Mouse (Mus musculus): Measurements from ENCODE around the gene Spag5. TPM values are rescaled to one million over a fixed set of nuclear protein-coding genes. Genes with fewer than 3 reads are reported as not detected.
A peak's percentile ranks its signal among the peaks of the same experiment; 100 is the strongest.

Spag5 gene
- polyA plus RNA-seq, 1 experiment, result 1.6 TPM

DNA sequence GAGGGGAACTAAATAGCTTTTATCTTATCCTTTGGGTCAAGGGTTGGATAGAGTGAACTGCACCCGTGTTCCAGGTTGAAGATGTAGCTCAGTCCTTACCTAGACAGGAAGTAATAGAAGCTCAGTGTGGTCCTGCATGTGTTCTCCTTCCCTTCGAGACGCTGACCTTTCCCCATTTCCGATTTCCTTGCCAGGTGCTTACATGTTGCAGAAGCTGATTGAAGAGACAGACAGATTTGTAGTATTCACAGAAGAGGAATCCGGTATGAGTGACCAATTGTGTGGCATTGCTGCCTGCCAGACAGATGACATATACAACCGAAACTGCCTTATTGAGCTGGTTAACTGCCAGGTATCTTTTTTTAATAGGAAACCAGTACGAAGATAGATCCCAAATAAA, 22.5 kb upstream of the Spag5 start:
- WGBS, result 75% methylated on average over 7 of the region's 7 CpGs
- no peaks in the 10 kb centered on the region for H3K4me1 ChIP-seq (ENCODE audit: control insufficient read depth, insufficient read depth, low read length)
- TF ChIP-seq CTCF (IDR thresholded peaks at IDR 0.05; ENCODE audit: insufficient read depth, low read length), result no peak
- TF ChIP-seq POLR2A (IDR thresholded peaks at IDR 0.05; ENCODE audit: borderline replicate concordance, extremely low read depth, low read depth, low read length), result no peak

DNA sequence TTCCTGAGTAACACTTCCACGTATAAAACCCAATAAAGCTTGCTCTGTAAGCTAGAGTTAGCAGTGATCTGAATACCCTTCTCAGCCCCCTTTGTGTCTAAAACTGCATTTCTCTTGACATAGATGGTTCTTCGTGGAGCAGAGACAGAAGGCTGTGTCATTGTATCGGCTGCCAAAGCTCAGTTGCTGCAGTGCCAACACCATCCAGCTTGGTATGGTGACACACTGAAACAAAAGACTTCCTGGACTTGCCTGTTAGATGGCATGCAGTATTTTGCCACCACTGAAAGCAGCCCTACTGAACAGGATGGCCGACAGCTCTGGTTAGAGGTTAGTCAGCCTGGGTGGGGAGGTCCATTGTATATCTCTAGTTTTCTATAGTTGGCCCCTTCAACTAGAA, 21.7 kb upstream of the Spag5 start:
- no peaks in the 10 kb centered on the region for H3K4me1 ChIP-seq (ENCODE audit: control insufficient read depth, insufficient read depth, low read length)
- DNase-seq, result no peak
- TF ChIP-seq POLR2A (IDR thresholded peaks at IDR 0.05; ENCODE audit: borderline replicate concordance, extremely low read depth, low read depth, low read length) (no peak), CTCF (IDR thresholded peaks at IDR 0.05; ENCODE audit: insufficient read depth, low read length) (no peak)
- 88% methylated on average over 4 of the region's 4 CpGs for WGBS
- no peak overlapping the region for H3K4me3 ChIP-seq (replicated peaks; ENCODE audit: extremely low read depth, low read depth, low read length)

More for the DNA sequence above, 22.5 kb upstream of the Spag5 start:
- no peak for DNase-seq
- no peak overlapping the region for H3K4me3 ChIP-seq (replicated peaks; ENCODE audit: extremely low read depth, low read depth, low read length)

DNA sequence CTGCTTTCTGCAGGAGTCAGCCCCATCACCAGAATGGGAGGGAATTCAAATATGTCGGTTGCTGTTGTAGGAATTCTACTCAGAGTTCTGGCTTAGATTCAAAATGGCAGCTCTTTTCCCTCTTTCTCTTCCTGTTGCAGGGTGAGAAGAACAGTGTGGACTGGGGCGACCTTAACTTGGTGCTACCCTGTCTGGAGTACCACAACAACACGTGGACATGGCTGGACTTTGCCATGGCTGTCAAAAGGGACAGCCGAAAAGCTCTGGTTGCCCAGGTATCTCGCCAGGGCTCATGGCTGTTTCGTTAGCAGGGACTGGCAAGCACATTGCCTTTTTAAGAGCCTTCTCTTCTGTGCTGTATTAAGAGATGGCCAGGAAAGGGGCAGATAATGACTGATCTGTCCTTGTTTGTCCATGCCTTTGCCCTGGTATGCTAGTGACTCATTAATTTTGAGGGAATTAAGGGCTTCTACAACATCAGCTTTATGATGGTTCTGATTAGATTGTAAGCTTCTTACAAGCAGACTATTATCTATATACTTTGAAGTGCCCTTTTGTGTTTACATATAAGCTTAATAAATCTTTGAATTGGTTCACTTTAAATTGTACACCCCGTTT, 12.1 kb upstream of the Spag5 start:
- no peak for TF ChIP-seq CTCF (IDR thresholded peaks at IDR 0.05; ENCODE audit: insufficient read depth, low read length)
- TF ChIP-seq POLR2A (IDR thresholded peaks at IDR 0.05; ENCODE audit: borderline replicate concordance, extremely low read depth, low read depth, low read length), result no peak
- WGBS, result 83% methylated on average over 7 of the region's 7 CpGs
- H3K4me3 ChIP-seq (replicated peaks; ENCODE audit: extremely low read depth, low read depth, low read length), result no peak overlapping the region
- DNase-seq, result no peak
- no peaks in the 10 kb centered on the region for H3K4me1 ChIP-seq (ENCODE audit: control insufficient read depth, insufficient read depth, low read length)

DNA sequence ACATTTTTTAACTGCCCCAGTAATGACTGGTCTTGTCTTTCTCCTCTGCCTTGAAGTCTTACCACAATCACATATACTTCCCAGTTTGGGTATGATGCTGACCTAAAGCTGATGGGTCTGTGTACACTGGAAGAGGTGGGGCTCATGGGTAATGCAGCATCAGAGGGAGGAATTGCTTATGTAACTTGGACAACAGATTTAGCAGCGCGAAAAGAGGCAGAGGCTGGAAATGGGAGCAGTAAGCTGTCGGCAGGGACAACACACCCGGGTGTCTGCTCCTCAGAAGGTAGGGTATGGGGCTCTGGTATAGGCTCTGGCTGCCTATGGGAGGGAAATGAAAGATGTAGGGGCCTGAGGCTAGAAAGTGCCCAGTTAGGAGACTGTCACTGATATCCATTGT, 10.7 kb upstream of the Spag5 start, which contains the start of gene BC030499:
TSS of gene BC030499 (plus strand) at position 188 of the 400 bp plus-strand sequence.
- DNase-seq, result no peak
- Histone ChIP-seq H3K4me3 (replicated peaks; ENCODE audit: extremely low read depth, low read depth, low read length) (no peak within 1 kb of the TSS), H3K4me1 (ENCODE audit: control insufficient read depth, insufficient read depth, low read length) (no peaks in the 10 kb centered on the region)
- TF ChIP-seq CTCF (IDR thresholded peaks at IDR 0.05; ENCODE audit: insufficient read depth, low read length), result no peak
- no peak for TF ChIP-seq POLR2A (IDR thresholded peaks at IDR 0.05; ENCODE audit: borderline replicate concordance, extremely low read depth, low read depth, low read length)
- WGBS, result 92% methylated on average over 4 of the region's 4 CpGs

DNA sequence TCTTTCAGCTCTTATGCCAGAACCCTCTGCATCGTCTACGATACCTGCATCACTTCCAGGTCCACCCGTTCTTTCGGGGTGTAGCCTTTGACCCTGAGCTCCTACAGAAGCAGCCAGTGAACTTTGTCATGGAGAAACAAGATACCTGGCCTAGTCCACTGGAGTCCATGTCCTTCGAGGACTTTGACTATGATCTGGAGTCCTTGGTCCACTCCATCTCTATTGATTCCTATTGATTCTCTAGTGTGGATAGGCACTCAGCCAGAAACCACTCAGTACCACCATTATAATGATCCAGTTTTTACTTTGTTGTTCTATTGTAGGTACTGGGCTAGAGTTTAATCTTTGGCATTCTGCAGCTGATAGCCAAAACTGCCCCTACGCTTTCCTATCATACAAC, 6.7 kb upstream of the Spag5 start:
- WGBS, result 93% methylated on average over 6 of the region's 6 CpGs
- no peaks in the 10 kb centered on the region for H3K4me1 ChIP-seq (ENCODE audit: control insufficient read depth, insufficient read depth, low read length)
- TF ChIP-seq CTCF (IDR thresholded peaks at IDR 0.05; ENCODE audit: insufficient read depth, low read length), result no peak
- TF ChIP-seq POLR2A (IDR thresholded peaks at IDR 0.05; ENCODE audit: borderline replicate concordance, extremely low read depth, low read depth, low read length), result no peak
- no peak for DNase-seq
- no peak overlapping the region for H3K4me3 ChIP-seq (replicated peaks; ENCODE audit: extremely low read depth, low read depth, low read length)

DNA sequence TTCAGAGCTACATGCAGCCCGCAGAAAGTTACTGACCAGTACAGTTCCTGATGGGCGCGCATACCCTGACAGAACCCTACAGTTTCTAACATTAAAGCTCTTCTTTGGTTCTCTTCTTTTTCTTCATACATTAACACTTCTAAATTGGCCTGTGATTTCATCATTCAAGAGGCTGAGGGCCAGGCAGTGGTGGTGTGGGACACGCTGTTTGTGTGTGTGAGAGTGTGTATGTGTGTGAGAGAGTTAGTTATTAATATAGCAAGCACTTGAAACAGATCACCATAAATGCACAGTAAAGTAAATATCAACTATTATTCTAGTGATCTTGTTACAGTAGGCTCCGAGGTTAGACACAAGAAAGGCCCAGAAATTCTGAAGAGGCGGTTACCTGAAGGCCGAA, 412 bp upstream of the Spag5 start:
- WGBS, result 58% methylated on average over 7 of the region's 7 CpGs
- no peak for TF ChIP-seq POLR2A (IDR thresholded peaks at IDR 0.05; ENCODE audit: borderline replicate concordance, extremely low read depth, low read depth, low read length)
- TF ChIP-seq CTCF (IDR thresholded peaks at IDR 0.05; ENCODE audit: insufficient read depth, low read length), result no peak
- H3K4me1 ChIP-seq (ENCODE audit: control insufficient read depth, insufficient read depth, low read length), result no peaks in the 10 kb centered on the region
- DNase-seq, result no peak
- H3K4me3 ChIP-seq (replicated peaks; ENCODE audit: extremely low read depth, low read depth, low read length), result peak overlapping the region; percentile 33

DNA sequence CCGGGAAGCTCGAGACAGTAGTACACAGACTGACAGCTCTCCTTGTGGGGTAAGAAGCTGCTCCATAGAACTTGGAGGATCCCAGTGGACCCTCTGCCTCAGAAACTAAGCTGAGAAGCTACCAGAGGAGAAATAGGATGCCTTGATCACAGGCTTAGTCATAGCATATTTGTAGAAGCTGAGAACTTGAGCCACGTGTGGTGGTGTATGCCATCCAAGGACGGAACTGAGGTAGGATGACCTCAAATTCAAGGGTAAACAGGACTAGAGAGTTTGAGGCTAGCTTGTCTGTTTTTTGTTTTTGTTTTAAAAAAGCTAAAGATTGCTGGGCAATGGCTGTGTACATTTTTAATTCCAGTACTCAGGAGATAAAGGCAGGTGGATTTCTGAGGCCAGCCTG, 3.9 kb downstream of the Spag5 start:
- no peak overlapping the region for H3K4me3 ChIP-seq (replicated peaks; ENCODE audit: extremely low read depth, low read depth, low read length)
- DNase-seq, result no peak
- TF ChIP-seq CTCF (IDR thresholded peaks at IDR 0.05; ENCODE audit: insufficient read depth, low read length), result no peak
- TF ChIP-seq POLR2A (IDR thresholded peaks at IDR 0.05; ENCODE audit: borderline replicate concordance, extremely low read depth, low read depth, low read length), result no peak
- no peaks in the 10 kb centered on the region for H3K4me1 ChIP-seq (ENCODE audit: control insufficient read depth, insufficient read depth, low read length)
- 88% methylated on average over 4 of the region's 4 CpGs for WGBS

DNA sequence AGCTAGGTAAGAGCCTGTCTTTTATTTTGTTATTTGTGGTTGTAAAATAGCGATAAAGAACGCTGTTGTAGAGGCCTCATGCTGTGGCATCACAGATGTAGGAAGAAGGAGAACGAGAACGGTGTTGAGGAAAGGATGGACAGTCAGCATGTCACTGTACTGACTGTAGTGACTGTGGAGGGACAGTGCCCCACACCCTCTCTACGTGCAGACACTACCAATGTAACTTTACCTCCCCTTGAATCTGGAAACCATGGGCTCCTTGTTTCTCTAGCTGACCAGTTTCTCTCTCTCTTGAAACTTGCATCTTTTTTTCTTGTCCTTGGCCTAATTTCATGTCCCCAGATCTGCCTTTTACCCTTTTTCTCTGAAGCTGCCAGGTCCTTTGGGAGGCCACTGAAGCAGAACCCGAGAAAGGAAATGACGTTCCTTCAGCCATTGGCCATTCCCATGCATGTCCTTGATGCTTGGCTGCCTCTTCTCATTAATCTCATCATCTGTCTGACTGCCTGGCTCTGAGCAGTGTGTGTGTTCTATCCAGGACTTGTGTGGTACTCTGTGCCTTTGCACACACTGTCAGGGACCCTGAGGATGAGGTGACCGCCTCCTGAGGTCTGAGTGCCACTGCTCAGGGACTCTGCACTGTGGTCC, 9.7 kb downstream of the Spag5 start:
- 89% methylated on average over 8 of the region's 8 CpGs for WGBS
- DNase-seq, result no peak
- no peak for TF ChIP-seq CTCF (IDR thresholded peaks at IDR 0.05; ENCODE audit: insufficient read depth, low read length)
- no peak for TF ChIP-seq POLR2A (IDR thresholded peaks at IDR 0.05; ENCODE audit: borderline replicate concordance, extremely low read depth, low read depth, low read length)
- Histone ChIP-seq H3K4me3 (replicated peaks; ENCODE audit: extremely low read depth, low read depth, low read length) (no peak overlapping the region), H3K4me1 (ENCODE audit: control insufficient read depth, insufficient read depth, low read length) (no peaks in the 10 kb centered on the region)

DNA sequence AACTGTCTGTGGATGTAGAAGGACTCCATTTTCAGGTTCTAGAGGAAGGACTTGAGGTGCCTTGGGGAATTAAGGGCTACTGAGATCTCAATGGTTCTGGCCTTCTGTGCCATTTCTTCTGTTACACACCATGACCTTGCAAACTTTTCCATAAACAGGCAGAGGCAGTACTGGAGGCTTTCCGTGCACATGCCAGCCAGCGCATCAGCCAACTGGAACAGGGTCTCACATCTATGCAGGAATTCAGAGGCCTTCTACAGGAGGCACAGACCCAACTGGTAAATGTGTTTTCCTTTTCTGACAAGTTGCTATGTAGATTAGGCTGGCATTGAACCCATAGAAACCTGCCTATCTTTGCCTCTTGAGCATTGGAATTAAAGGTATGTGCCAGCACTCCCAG, 12.3 kb downstream of the Spag5 start:
- TF ChIP-seq POLR2A (IDR thresholded peaks at IDR 0.05; ENCODE audit: borderline replicate concordance, extremely low read depth, low read depth, low read length) (no peak), CTCF (IDR thresholded peaks at IDR 0.05; ENCODE audit: insufficient read depth, low read length) (no peak)
- Histone ChIP-seq H3K4me3 (replicated peaks; ENCODE audit: extremely low read depth, low read depth, low read length) (no peak overlapping the region), H3K4me1 (ENCODE audit: control insufficient read depth, insufficient read depth, low read length) (no peaks in the 10 kb centered on the region)
- DNase-seq, result no peak
- WGBS, result 95% methylated on average over 2 of the region's 2 CpGs

DNA sequence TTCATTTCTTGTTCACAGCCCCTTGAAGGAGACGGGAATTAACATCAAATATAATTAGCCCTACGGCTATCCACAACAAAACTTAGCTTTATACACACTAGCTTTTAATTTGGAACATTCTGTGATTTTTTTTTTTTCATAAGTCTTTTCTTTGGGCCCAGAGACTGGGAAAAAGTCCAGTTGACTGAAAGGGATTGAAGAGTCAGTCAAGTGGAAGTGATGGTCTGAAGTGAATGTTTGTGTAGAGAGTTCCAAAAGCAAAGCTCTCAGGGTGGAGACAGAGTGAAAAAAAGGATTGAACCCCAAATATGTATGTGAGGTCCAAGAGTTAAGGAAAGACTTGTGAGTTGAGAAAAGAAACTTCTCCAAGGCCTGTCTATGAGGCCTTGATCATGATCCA, 17.1 kb downstream of the Spag5 start:
- H3K4me1 ChIP-seq (ENCODE audit: control insufficient read depth, insufficient read depth, low read length), result peaks cover 8% of the 10 kb centered on the region
- no peak overlapping the region for H3K4me3 ChIP-seq (replicated peaks; ENCODE audit: extremely low read depth, low read depth, low read length)
- TF ChIP-seq POLR2A (IDR thresholded peaks at IDR 0.05; ENCODE audit: borderline replicate concordance, extremely low read depth, low read depth, low read length) (no peak), CTCF (IDR thresholded peaks at IDR 0.05; ENCODE audit: insufficient read depth, low read length) (no peak)
- WGBS, result 92% methylated on average over 2 of the region's 2 CpGs
- no peak for DNase-seq

All from lung, adult 2 months (tissue).